Mouse (Mus musculus): ENCODE measurements around the gene Kmt5a.
"Not testable (repeated sequence)": the region's sequence is repeated elsewhere in the genome, so short reads cannot be mapped to it uniquely, and the experiment has no call there.

Gene Kmt5a

DNA sequence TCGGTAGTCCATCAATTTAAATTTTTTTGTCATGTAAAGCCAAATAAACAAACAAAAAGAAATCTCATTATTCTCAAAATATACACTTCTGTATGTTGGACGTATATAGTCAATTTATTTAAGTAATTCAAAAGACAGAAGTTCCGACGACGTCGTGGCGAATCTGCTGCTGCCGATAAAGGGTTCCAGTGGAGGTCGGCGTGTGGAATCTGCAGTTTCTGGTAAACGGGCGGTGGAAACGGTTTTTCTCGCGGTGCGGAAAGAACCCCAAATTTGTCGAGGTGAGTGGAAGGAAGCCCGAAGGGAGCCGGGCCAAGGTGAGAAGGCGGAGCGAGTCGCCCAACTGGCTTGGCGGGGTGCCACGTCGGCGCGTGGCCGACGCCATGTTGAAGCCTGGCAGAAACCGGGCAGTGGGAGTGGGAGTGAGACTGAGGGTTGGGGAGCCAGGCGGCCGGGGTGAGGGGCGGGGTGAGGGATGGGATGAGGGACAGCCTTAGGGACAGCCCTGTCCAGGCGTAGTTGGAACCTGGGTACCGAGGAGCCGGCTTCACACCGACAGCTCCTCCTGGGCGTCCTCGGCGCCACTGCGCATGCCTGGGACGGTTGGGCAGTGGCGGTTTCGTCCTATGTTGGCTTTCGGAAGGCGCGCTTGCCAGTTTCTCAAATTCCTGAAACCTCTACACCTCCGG lies 43.4 kb downstream of the Kmt5a start, which contains the start of gene Snrnp35:
Snrnp35 (plus strand) TSS at position 169 of the 689 bp plus-strand sequence.
- DNase-seq (ENCODE audit: low read depth): peak; percentile 98

DNA sequence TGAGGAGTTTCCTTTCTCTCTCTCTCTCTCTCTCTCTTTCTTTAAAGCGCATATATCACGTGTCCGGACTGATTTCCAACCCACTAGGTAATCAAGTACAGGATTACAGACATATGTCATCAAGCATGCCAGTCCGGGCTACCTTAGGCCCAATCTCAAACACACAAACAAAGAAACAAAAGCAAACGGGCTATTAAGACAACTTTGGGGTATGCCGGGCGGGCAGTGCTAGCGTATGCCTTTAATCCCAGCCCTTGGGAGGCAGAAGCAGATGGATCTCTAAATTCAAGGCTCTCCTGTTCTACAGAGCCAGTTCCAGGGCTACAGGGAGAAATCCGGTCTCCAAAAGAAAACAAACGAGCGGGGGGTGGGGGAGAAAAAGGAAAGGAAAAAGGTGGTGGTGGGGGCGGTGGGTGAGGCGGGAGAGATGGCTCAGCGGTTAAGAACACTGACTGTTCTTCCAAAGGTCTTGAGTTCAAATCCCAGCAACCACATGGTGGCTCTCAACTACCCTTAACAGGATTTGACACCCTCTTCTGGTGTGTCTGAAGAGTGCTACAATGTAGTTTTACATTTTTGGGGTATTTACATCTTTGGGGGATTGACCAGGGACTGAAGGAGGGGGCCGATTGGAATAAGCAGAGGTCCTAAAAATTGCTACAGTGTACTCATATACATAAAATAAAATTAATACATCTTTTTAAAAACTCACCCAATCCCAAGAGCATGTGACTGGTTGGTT lies 44.1 kb downstream of the Kmt5a start:
- no peak for DNase-seq (ENCODE audit: low read depth)

DNA sequence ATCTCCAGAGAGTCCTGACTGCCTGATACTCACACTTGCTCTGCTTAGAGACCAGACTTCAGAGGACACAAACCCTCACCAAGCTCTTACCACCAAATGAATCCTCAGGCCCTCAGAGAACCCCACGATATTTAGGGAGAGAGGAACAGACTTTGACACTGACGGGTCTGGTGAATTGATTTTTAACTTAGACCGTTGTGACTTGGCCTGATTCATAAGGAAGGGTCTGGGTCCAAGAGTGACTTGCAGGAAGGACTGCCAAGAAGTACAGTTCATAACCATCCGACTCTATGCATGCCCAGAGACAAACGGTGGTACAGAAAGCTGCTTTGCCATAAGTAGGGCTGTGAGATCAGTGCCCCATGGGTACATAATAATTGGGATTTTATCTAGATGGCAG lies 45.9 kb downstream of the Kmt5a start:
- no peak for DNase-seq (ENCODE audit: low read depth)

DNA sequence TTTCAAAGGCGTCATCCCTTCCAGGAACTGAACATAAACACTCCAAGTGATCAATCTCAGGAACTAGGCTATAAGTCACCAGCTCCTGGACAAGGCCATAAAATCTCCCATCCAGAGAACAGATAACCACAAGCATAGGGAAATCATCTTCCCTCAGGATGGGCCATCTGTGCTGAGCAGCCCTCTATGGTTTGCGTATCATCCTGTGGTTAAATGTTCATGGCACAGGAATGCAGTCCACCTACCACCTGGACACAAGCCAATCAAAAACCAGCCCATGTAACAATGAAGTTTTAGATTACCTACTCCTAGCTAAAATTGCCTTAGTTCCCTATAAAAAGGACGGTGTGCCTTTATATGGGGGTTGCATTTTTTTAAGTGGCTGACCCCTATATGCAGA lies 49.2 kb downstream of the Kmt5a start:
- no peak for DNase-seq (ENCODE audit: low read depth)

DNA sequence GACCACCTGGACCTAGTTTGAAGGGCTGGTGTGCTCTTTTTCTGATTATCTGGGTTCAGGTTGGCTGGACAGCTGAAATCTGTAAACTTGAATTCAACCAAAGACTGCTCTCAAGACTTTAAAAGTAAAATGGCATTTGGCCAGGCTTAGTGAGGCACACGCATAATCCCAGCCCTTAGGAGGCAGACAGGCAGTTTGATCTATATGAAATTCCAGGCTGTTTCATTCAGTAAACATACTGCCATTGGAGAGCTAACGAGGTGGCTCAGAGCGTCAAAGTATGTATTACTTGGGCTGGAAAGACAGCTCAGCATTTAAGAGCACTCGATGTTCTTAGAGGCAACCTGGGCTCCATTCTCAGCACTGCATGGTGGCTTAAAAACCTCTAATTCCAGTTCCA lies 52.0 kb downstream of the Kmt5a start:
- no peak for DNase-seq (ENCODE audit: low read depth)

DNA sequence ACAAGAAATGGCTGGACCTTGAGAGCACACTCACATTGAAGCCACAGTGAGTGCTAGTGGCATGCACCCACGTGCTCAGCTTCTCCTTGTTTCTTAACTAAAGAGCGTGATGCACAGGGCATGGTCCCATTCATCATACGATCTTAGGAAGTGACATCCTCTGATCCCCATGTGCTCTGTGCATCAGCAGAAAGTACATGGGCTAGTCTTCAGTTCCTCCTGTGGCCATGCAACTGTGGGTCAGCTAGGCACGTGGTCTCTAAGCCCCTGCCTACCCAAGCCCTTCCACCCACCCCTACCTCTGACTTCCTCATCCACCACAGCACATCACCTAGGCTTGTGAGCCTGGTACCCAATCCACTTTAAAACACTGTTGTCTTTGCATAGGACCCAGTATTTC lies 52.9 kb downstream of the Kmt5a start:
- no peak for DNase-seq (ENCODE audit: low read depth)

DNA sequence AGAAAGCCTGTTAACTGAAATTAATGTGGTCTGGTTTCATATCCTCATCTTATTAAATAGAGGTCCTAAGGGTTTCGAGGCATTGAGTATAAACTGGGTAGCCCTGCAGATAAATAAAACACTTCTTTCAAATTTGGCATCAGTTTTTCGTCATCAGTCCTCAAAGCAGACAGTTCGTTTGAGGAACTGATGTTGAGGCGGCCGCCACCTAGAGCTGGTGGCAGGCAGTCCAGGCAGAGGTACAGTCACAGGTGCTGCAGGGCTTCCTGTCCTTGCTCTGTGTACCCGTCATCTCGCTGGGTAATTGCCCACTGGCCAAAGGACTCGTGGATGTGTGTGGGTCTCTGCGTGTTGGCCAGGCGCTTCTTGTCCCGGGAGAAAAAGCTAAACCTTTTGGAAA lies 53.7 kb downstream of the Kmt5a start:
- peak; percentile 35 for DNase-seq (ENCODE audit: low read depth)

DNA sequence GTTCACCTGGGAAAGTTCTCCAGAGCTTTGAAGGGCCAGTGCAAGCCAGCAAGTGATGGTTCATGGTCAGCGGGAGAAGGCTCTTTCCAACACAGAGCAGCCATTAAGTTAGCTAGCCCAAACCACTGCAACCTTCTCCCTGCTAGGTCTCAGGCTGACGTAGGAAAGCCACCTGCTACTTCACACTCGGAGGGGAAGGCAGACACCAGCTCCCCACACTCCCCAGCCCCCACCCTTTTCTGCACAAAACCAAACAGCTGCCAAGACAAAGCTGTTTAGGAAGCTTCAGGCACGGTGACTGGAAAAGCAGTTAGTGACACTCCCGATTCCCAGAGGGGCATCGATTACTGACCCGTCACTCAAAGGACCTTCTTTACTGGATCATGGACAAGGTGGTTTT lies 55.8 kb downstream of the Kmt5a start:
- DNase-seq (ENCODE audit: low read depth): no peak

DNA sequence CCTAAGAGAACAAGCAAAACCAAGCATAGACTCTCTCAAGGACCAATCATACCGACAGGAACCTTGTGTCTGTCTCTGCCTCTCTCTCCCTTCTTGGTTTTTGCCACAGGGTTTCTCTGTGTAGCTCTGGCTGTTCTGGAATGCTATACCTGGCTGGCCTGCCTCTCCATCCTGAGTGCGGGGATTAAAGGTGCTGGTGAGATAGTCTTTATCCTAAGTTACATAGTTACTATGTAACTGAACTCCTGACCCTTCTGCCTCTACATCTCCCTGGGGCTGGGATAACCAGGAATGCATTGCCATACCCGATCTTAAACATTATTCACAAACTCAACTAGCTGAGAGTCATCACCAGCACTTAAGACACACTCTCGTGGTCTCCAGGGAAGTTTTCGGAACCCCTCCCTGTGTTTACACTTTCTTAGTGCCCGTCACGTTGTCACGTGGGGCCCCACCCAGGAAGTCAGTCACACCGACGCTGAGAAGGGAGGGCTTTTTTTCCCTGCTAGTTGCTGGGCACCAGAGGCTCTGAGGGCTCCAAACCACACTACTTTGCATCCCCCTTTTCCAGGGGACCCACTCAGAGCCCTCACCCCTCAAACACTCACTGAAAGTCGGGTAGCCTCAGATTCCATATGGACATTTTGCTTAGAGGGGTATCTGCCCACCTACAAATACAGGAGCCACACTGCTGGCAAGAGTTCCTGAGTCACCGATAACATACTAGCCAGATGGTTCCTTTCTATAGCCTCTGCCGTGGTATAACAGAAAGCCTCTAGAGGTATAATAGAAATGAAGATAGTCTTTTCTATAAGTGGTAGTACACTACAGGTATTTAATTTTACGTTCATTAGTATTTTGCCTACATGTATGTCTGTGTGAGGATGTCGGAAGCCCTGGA lies 57.1 kb downstream of the Kmt5a start:
- DNase-seq (ENCODE audit: low read depth): peak; percentile 86

DNA sequence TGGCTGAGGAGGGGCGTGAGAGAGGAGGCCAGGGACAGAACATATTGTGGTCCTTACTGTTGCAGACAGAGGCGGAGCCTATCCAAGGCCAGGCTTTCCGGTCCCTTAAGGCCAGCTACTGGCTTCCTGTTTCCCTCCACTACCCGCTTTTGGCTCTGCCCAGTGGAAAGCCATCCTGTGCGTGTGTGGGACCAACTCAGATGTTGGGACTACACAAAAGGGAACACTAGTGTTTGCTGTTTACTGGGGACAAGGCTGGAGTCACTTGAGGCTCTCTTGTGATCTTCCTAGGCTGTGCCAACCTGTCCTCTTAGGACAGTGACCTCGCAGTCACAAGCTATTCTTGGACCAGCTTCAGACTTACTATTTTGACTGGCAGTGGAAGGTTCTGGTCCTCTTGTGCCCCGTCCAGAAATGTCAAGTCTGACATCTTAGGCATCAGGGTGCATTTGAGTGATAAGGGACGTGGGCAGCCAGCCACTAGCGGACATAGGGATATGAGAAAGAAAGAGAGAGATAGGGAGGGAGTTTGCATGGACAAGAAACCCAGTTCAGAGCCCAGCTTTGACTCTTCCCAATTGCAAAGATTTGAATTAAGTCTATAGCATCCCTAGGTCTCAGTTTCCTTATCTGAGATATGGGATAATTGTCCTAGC lies 58.6 kb downstream of the Kmt5a start:
- peak; percentile 27 for DNase-seq (ENCODE audit: low read depth)

DNA sequence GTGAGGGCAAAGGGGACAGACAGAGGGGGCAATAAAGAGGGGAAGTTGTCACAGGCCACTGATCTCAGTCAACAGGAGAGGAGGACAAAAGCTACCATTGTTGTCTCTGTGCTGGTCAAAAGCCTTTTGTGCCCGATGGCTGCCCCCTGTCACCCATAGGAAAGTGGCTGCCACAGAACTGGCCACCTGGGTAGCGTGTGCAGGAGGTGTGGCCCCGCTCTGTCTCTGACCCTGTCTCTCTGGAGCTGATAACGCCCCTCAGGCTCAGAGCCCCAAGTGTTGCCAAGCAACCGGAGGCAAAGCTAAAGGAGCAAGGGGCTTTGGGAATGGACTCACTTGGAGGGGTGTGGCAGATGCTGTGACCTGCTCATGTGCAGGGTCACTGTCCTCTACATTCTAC lies 59.3 kb downstream of the Kmt5a start:
- no peak for DNase-seq (ENCODE audit: low read depth)

DNA sequence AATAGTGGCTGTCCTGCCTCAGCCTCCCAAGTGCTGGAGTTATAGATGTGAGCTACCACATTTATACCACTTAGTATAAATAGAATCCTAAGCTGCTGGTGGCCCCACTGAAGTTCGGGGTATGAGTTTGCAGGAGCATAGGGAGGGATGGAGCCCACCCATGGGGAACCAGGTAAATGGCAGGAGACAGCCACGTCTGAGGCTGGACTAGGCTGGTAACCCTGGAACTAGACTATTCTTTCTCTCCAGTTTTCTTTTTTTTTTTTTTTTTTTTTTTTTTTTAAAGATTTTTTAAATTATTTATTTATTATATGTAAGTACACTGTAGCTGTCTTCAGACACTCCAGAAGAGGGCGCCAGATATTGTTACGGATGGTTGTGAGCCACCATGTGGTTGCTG lies 60.3 kb downstream of the Kmt5a start:
- DNase-seq (ENCODE audit: low read depth): not testable (repeated sequence)

DNA sequence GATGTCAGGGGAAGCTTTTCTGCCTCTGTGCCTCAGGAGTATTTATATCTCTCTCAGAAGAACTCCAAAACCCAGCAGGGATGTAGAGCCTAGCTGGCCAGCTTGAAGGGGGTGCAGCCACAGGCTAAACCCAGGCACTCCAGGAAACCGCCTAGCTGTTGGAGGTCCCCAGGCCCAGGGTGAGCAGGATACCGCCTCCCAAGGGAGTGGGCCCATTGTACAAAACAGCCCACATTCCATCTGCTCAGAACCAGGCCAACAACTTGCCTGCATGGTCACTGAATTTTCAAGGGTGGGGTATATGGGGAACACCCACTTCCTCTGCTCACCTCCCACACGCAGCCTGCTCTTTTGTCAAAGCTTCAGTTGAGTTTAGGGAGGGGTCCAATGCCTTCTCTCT lies 60.8 kb downstream of the Kmt5a start:
- peak; percentile 21 for DNase-seq (ENCODE audit: low read depth)

DNA sequence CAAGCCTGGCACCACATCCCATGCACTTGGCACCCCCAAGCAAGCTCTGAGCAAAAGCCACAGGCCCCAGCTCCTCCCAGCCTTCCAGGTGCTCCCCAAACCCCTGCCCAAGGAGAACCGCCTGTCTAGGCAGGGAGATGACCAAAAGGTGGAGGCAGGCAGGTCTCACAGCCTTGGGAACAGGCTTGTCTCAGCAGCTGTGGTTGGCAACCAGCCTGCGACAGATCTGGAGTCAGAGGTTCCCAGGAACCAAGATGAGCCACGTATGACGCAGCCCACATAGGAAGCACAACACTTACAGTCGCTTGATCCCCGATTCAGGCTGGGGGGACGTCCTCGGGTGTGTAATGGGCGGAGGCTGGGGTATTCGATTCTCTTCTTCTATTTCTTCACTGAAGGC lies 61.8 kb downstream of the Kmt5a start:
- DNase-seq (ENCODE audit: low read depth): no peak

DNA sequence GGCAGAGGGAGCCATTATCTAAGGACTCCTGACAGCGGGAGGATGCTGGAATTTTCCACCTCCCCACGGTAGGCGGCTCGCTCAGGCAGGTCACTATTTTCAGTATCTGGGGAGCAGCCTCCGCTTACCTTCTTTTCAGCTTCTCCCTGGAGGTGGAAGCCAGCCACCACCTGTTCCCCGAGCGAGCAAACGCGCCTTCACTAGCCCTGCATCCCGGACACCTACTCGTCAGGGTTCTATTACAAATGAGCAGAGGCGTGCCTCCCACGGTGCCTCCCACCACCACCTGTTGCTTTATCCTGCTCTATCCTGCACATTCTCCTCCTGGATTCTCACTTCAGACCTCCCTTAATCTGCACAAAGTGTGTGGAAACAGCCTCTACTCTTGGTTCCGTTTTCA lies 64.0 kb downstream of the Kmt5a start:
- DNase-seq (ENCODE audit: low read depth): no peak

DNA sequence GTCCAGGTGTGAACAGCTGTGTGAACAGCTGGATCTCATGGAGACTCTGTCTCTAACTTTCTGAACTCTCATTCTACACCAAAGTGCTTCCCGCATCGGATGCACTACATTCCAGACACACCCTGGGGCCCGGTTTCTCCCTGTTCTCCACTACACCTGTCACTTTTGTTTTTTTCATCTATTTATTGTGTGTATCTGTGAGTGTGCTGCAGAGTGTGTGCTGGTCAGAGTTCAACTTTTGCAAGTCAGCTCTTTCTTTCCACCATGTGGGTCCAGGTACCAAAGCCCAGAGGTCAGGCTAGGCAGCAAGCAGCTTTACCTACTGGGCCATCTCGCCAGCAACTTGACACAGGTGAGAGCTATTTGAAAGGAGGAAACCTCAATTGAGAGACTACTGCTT lies 65.5 kb downstream of the Kmt5a start:
- no peak for DNase-seq (ENCODE audit: low read depth)

DNA sequence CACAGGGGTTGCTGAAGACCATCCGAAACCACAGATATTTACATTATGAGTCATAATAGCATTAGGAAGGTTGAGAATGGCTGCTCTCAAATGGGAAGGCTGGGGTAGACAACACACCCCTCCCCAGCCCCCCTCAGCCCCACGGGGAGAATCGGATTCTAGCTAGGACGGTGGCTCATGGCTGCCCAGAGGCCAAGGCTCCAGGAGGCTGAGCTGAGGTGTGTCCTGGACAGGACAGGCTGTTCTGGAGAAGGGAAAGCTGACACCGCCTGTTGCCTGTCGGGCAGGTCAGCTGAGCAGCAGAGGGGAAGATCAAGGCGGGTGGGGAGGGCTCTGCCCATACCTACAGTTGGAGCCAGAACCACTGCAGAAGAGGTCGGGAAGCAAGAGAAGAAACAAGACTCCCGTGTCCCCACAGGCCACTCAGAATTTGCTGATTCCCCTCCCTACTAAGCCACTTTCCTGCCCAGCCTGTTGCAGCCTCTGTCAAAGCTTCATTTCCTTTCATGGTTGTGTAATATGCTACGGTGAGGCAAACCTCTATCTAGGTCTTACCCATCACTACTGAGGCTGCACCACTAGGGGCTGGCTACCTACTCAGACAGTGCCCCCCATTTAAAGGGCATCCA lies 67.1 kb downstream of the Kmt5a start:
- no peak for DNase-seq (ENCODE audit: low read depth)

DNA sequence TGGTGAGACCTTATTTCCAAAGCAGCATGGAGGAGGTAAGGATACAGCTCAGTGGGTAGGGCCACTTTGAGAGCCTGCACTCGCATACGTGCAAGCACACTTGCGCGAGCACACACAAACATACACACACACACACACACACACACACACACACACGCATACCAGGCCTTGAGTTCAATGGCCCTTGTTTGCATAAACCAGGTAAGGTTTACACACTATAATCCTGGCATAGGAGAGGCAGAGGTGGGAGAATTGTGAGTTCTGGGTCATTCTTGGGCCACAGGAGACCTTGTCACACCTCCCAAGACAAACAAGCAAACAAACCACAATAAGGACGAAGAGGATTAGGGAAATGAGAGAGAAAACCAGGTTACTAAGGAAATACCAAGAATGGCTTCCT lies 69.5 kb downstream of the Kmt5a start:
- no peak for DNase-seq (ENCODE audit: low read depth)

DNA sequence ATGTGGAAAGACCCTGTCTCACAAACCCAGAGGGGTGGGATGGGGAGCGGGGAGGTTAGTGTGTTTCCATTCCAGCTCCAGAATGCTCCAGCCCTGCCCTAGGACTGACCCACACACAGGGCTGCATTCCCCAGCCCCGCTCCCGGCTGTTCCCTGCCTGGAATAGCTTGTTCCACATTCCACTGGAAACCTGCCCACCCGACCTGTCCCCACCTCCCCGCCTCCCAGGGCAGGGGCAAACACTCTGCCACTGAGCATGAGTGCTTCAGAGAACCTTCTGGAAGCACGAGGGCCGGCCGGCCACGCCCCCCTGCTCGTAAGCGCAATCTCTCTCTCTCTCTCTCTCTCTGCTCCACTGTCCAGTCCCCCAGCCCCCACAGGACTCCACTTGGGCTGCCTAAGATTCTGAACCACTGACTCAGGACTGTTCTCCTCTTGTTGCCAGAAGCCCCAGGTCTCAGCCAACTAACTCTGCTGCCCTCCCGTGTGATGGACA lies 70.1 kb downstream of the Kmt5a start:
- DNase-seq (ENCODE audit: low read depth): no peak

DNA sequence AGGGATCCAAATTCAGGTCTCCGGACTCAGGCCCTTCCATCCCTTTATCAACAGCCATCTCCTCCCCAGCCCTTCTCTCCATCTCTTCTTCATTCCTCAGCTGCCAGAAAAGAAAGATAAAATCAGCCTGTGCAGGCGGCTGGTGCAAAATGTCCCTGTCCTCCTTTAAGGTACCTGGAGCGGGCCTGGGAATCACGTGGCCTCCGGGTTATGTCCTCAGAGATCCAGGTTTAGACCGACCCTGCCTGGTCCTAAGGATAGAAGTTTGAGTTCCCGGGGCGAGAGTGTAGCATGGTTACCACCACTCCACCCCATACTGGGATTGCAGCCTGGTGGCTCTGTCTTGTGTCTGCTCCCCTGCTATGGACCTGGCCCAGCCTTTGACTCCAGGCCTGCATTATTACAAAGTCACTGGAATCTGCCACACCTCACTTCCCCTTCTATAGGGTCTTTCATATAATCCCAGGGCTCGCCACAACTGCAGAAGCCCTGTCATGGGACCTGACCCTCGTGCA lies 70.9 kb downstream of the Kmt5a start:
- DNase-seq (ENCODE audit: low read depth): no peak

All from naive thymus-derived CD4-positive, alpha-beta T cell, adult 2 months (primary cell).